Mouse (Mus musculus) ovary, postnatal 14 days (tissue): ENCODE data around the gene Depdc1a.
"Not testable (repeated sequence)": the region's sequence is repeated elsewhere in the genome, so short reads cannot be mapped to it uniquely, and the experiment has no call there.

ENCODE experiments used
- DNase-seq: peaks from one replicate; pipeline ENCODE4 v3.0.0; 2022; ENCODE audit warnings: low spot score

Depdc1a gene

GRCm38 (mm10) chr3:159495243-159495801 lies at the start of gene Depdc1a:
Gene Depdc1a, plus strand, starts transcription at chr3:159495433.
- peak; percentile 81 for DNase-seq

GRCm38 (mm10) chr3:159470059-159470458 lies 25.2 kb upstream of the Depdc1a start:
- no peak for DNase-seq

GRCm38 (mm10) chr3:159475465-159475864 lies 19.8 kb upstream of the Depdc1a start:
- DNase-seq: no peak

- no peak for DNase-seq
Measured at GRCm38 (mm10) chr3:159477250-159477962, 17.8 kb upstream of the Depdc1a start.

GRCm38 (mm10) chr3:159494709-159495108 lies 524 bp upstream of the Depdc1a start:
- not testable (repeated sequence) for DNase-seq

- no peak for DNase-seq
Measured at GRCm38 (mm10) chr3:159508899-159509298, 13.7 kb downstream of the Depdc1a start.

- DNase-seq: no peak
Measured at GRCm38 (mm10) chr3:159528563-159528962, 33.3 kb downstream of the Depdc1a start.

- DNase-seq: no peak
Measured at GRCm38 (mm10) chr3:159548303-159548702, 53.1 kb downstream of the Depdc1a start.

GRCm38 (mm10) chr3:159550224-159550623 lies 55.0 kb downstream of the Depdc1a start:
- no peak for DNase-seq
